Comparison of ENCODE assay signal across 9 mouse cellular contexts in the genomic region with DNA sequence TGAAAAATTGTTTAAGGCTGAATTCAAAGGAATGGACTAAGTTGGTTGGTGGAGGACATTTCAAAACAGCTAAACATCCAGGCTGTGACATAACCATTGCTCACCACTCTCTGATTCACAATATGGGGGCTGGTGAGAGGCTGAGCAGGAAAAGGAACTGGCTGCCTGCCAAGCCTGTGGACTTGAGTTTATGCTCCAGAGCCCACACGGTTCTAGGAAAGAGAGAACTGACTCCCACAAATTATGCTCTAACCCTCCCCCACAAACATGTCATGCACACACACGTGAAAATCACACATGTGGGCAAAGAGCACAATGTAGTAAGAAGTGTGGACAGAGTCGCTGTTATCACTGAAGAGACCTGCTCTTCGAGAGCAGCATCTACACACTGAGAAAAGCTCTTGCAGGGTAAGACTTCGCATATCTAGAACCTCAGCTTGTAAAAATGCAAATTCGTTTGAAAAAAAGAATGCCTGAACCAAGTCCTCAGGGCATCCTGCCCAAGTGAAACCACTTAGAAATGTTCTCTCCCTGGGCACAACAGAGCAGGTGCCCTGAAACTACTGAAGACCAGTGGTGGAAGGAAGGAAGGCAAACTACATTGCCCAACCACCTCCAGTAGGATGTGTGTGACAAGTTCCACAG.
DNase-seq lines count a peak whose midpoint lies in the region; ATAC-seq and TF ChIP-seq lines count a peak whose summit lies in the region.
"Had no signal": no experiment of that assay in that cellular context is flagged by ENCODE, and none has a peak within 500 bp of the region (broad histone marks: within the 10 kb centered on the region; RNA-seq: fewer than 3 reads in every experiment).

No protein-coding gene starts in this region.

- WGBS in lung, embryonic 14.5 days, result 56% methylated on average over 6 of the region's 6 CpGs
- WGBS in heart, embryonic 10.5 days, result 60% methylated on average over 6 of the region's 6 CpGs

- TF ChIP-seq CTCF in lung, embryonic 14.5 days (IDR thresholded peaks at IDR 0.05; ENCODE audit: low read depth), result no peak
- no peak for TF ChIP-seq CTCF in bone marrow macrophage, adult 2 months (IDR thresholded peaks at IDR 0.05; ENCODE audit: low read depth, low read length)
- TF ChIP-seq CTCF in layer of hippocampus, adult 2 months (conservative IDR thresholded peaks at IDR 0.05), result no peak

- TF ChIP-seq POLR2A in bone marrow macrophage, adult 2 months (IDR thresholded peaks at IDR 0.05; ENCODE audit: borderline replicate concordance, low read depth, low read length), result no peak

- H3K27ac ChIP-seq in lung, embryonic 14.5 days (ENCODE audit: low read depth), result no peak overlapping the region
- H3K27ac ChIP-seq in bone marrow macrophage, adult 2 months (ENCODE audit: insufficient read depth, low read depth, low read length), result peak overlapping the region; percentile 54
- no peak overlapping the region for H3K27ac ChIP-seq in layer of hippocampus, adult 2 months
- H3K27ac ChIP-seq in heart, embryonic 10.5 days, result no peak overlapping the region
- H3K27ac ChIP-seq: limb, embryonic 15.5 days had no signal

- H3K9me3 ChIP-seq in lung, embryonic 14.5 days (ENCODE audit: low read depth, low read length), result no peaks in the 10 kb centered on the region
- no peaks in the 10 kb centered on the region for H3K9me3 ChIP-seq in heart, embryonic 10.5 days
- H3K9me3 ChIP-seq: limb, embryonic 15.5 days had no signal

- peak; percentile 76; the same call in 1 of the 2 replicates for ATAC-seq in lung, embryonic 14.5 days (ENCODE audit: insufficient read depth)

- no peaks in the 10 kb centered on the region for H3K27me3 ChIP-seq in lung, embryonic 14.5 days (ENCODE audit: insufficient read depth, low read length)
- no peaks in the 10 kb centered on the region for H3K27me3 ChIP-seq in heart, embryonic 10.5 days (ENCODE audit: insufficient read depth, poor library complexity, severe bottlenecking)
- H3K27me3 ChIP-seq: limb, embryonic 15.5 days had no signal

- H3K9ac ChIP-seq in lung, embryonic 14.5 days, result no peak overlapping the region
- H3K9ac ChIP-seq: limb, embryonic 15.5 days had no signal

- DNase-seq in lung, embryonic 14.5 days, result peak; percentile 82
- DNase-seq in lung, adult 18-20 months, result no peak
- peak; percentile 61 to 72 for DNase-seq in layer of hippocampus, adult 2 months (ENCODE audit: low spot score in 2 of 2)
- DNase-seq in right cerebral cortex, postnatal 10 days (ENCODE audit: low spot score in 2 of 2), result peak; percentile 57 to 59
- no peak for DNase-seq in spleen, postnatal 10 days (ENCODE audit: low spot score in 2 of 2)
- DNase-seq in heart, embryonic 10.5 days (ENCODE audit: low spot score), result no peak
- no peak for DNase-seq in urinary bladder, postnatal 10 days (ENCODE audit: low spot score)

- no peaks in the 10 kb centered on the region for H3K36me3 ChIP-seq in lung, embryonic 14.5 days (ENCODE audit: insufficient read depth)
- H3K36me3 ChIP-seq in heart, embryonic 10.5 days, result no peaks in the 10 kb centered on the region
- H3K36me3 ChIP-seq: limb, embryonic 15.5 days had no signal

- H3K4me1 ChIP-seq in lung, embryonic 14.5 days (ENCODE audit: insufficient read depth), result 0 out of 2 replicates have a peak, but pooled peaks cover 2% of the 10 kb centered on the region
- peaks cover 27% of the 10 kb centered on the region for H3K4me1 ChIP-seq in bone marrow macrophage, adult 2 months (ENCODE audit: control insufficient read depth, insufficient read depth, low read length)
- H3K4me1 ChIP-seq in heart, embryonic 10.5 days, result no peaks in the 10 kb centered on the region
- H3K4me1 ChIP-seq: limb, embryonic 15.5 days had no signal

- H3K4me2 ChIP-seq in lung, embryonic 14.5 days, result no peak overlapping the region
- H3K4me2 ChIP-seq: limb, embryonic 15.5 days had no signal

- H3K4me3 ChIP-seq in lung, embryonic 14.5 days (ENCODE audit: low read depth, low read length), result no peak overlapping the region
- H3K4me3 ChIP-seq in bone marrow macrophage, adult 2 months (ENCODE audit: insufficient read depth, low read length), result no peak overlapping the region
- no peak overlapping the region for H3K4me3 ChIP-seq in layer of hippocampus, adult 2 months
- H3K4me3 ChIP-seq in heart, embryonic 10.5 days, result no peak overlapping the region
- H3K4me3 ChIP-seq: limb, embryonic 15.5 days had no signal

Comparison
In these comparisons a context has a peak if more than half of its experiments do, and no peak if none do; other contexts are left out.
1. DNase-seq: peak in lung, embryonic 14.5 days (single experiment), layer of hippocampus, adult 2 months (2 of 2) and right cerebral cortex, postnatal 10 days (2 of 2); none in lung, adult 18-20 months (0 of 2), spleen, postnatal 10 days (0 of 2), heart, embryonic 10.5 days (single experiment) and urinary bladder, postnatal 10 days (single experiment).